8 mouse cellular contexts compared by ENCODE assay signal in the genomic region with DNA sequence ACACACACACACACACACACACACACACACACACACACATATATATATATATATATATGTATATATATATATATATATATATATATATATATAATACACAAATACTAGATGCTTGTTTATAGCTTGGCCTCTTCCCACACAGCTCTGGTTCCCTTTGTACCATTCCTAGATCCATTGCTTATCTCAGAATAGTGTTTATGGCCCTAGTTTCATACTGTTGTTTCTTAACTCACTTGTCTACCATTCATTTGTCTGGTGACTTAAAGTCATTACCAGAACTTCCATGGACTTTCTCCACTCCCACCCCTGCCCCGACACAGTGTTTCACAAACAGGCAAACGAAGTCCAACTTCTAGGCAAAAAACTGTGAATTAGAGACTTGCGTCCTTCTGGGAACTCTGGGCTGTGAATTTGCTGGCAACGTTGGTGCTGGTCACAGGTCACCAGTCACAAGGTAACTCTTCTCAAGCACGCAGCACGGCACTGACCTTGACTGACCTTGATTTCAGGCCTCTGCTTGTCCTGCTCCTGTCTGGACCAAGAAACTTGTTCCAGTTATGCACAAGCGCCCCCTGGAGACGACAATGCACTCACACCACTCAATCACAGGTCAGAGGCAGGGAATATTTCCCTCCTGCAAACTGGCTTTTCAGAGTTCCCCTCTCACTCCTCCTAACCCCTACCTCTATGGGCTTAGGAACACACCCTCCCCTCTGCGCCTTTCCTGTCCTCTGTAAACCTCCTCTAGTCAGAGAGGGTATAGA. TPM values are rescaled to one million over a fixed set of nuclear protein-coding genes. Genes with fewer than 3 reads are reported as not detected.
A peak's percentile ranks its signal among the peaks of the same experiment; 100 is the strongest.
DNase-seq lines count a peak whose midpoint lies in the region; ATAC-seq and TF ChIP-seq lines count a peak whose summit lies in the region.

No protein-coding gene starts in this region.

- H3K79me2 ChIP-seq in MEL (ENCODE audit: control insufficient read depth, insufficient read depth, low read length, poor library complexity), result no peaks in the 10 kb centered on the region

- H3K27me3 ChIP-seq in MEL (ENCODE audit: control insufficient read depth in 1 of 2, insufficient read depth in 2 of 2, low read length in 2 of 2), result peaks cover 0 to 1% of the 10 kb centered on the region in 2 experiments; a peak in 2 of 4 replicates
- H3K27me3 ChIP-seq in forebrain, embryonic 14.5 days (replicated peaks; ENCODE audit: control insufficient read depth, insufficient read depth, low read length), result no peaks in the 10 kb centered on the region
- no peaks in the 10 kb centered on the region for H3K27me3 ChIP-seq in lung, embryonic 14.5 days (ENCODE audit: insufficient read depth, low read length)

- H3K4me2 ChIP-seq in forebrain, embryonic 14.5 days (ENCODE audit: low read length), result no peak overlapping the region
- H3K4me2 ChIP-seq in lung, embryonic 14.5 days, result no peak overlapping the region

- no peaks in the 10 kb centered on the region for H3K9me3 ChIP-seq in MEL (replicated peaks; ENCODE audit: insufficient read depth, low read length)
- H3K9me3 ChIP-seq in forebrain, embryonic 14.5 days (replicated peaks; ENCODE audit: control insufficient read depth, low read length), result no peaks in the 10 kb centered on the region
- no peaks in the 10 kb centered on the region for H3K9me3 ChIP-seq in lung, embryonic 14.5 days (ENCODE audit: low read depth, low read length)

- no peaks in the 10 kb centered on the region; a peak in 1 of 4 replicates for H3K36me3 ChIP-seq in MEL (ENCODE audit: control insufficient read depth in 1 of 2, insufficient read depth in 2 of 2, low read length in 2 of 2)
- no peaks in the 10 kb centered on the region for H3K36me3 ChIP-seq in forebrain, embryonic 14.5 days (ENCODE audit: control insufficient read depth, insufficient read depth, low read length)
- no peaks in the 10 kb centered on the region for H3K36me3 ChIP-seq in lung, embryonic 14.5 days (ENCODE audit: insufficient read depth)

- H3K4me1 ChIP-seq in MEL (ENCODE audit: control insufficient read depth in 1 of 2, insufficient read depth in 2 of 2, low read length in 2 of 2), result peaks cover 0 to 3% of the 10 kb centered on the region in 2 experiments; a peak in 2 of 4 replicates
- H3K4me1 ChIP-seq in forebrain, embryonic 14.5 days (ENCODE audit: control insufficient read depth, insufficient read depth, low read length), result no peaks in the 10 kb centered on the region
- no peaks in the 10 kb centered on the region for H3K4me1 ChIP-seq in lung, embryonic 14.5 days (ENCODE audit: insufficient read depth)

- peak; percentile 50 for TF ChIP-seq RAD21 in MEL (IDR thresholded peaks at IDR 0.05; ENCODE audit: low read depth, low read length)

- peak; percentile 60 to 65 (median 65) for TF ChIP-seq CTCF in MEL (IDR thresholded peaks at IDR 0.05 in 2 of 3, conservative IDR thresholded peaks at IDR 0.05 in 1 of 3; ENCODE audit: control insufficient read depth in 1 of 3, insufficient read depth in 1 of 3, low read depth in 2 of 3, low read length in 3 of 3, poor library complexity in 1 of 3, severe bottlenecking in 1 of 3)
- peak; percentile 82 for TF ChIP-seq CTCF in lung, embryonic 14.5 days (IDR thresholded peaks at IDR 0.05; ENCODE audit: low read depth)

- TF ChIP-seq POLR2A in MEL (IDR thresholded peaks at IDR 0.05; ENCODE audit: control insufficient read depth in 1 of 2, insufficient read depth in 1 of 2, low read depth in 1 of 2, low read length in 2 of 2, poor library complexity in 1 of 2), result no peak

- ATAC-seq in forebrain, embryonic 14.5 days, result peak; percentile 57
- ATAC-seq in lung, embryonic 14.5 days (ENCODE audit: insufficient read depth), result peak; percentile 75; the same call in 1 of the 2 replicates

- no peak for TF ChIP-seq EP300 in MEL (IDR thresholded peaks at IDR 0.05; ENCODE audit: low read depth in 1 of 2, low read length in 2 of 2)

- no peak overlapping the region for H3K27ac ChIP-seq in MEL (ENCODE audit: control insufficient read depth, low read depth, low read length)
- H3K27ac ChIP-seq in forebrain, embryonic 14.5 days (ENCODE audit: low read depth, low read length), result no peak overlapping the region
- H3K27ac ChIP-seq in lung, embryonic 14.5 days (ENCODE audit: low read depth), result no peak overlapping the region

- H3K4me3 ChIP-seq in MEL (ENCODE audit: control insufficient read depth in 1 of 2, insufficient read depth in 1 of 2, low read depth in 2 of 2, low read length in 2 of 2), result no peak overlapping the region
- no peak overlapping the region for H3K4me3 ChIP-seq in forebrain, embryonic 14.5 days (ENCODE audit: low read depth, low read length)
- no peak overlapping the region for H3K4me3 ChIP-seq in lung, embryonic 14.5 days (ENCODE audit: low read depth, low read length)

- H3K9ac ChIP-seq in MEL (ENCODE audit: control insufficient read depth, low read depth, low read length, poor library complexity, severe bottlenecking), result no peak overlapping the region
- no peak overlapping the region for H3K9ac ChIP-seq in forebrain, embryonic 14.5 days (ENCODE audit: low read length)
- H3K9ac ChIP-seq in lung, embryonic 14.5 days, result no peak overlapping the region

- peak; percentile 49 for DNase-seq in MEL (ENCODE audit: low read depth, low spot score)
- peak; percentile 21 for DNase-seq in c-Kit-positive CD71-positive TER-119-positive erythroid progenitor cells, embryonic 14.5 days (ENCODE audit: low spot score)
- DNase-seq in forebrain, embryonic 14.5 days (ENCODE audit: low spot score), result peak; percentile 61
- DNase-seq in heart, postnatal 4 days, result peak; percentile 82
- DNase-seq in layer of hippocampus, adult 11-12 months (ENCODE audit: low spot score), result peak; percentile 77
- peak; percentile 79 for DNase-seq in lung, embryonic 14.5 days
- DNase-seq in ovary, postnatal 10 days (ENCODE audit: low spot score), result peak; percentile 17
- DNase-seq in thymus, postnatal 36 days, result peak; percentile 41 to 45

- 40% methylated on average over 9 of the region's 9 CpGs for WGBS in forebrain, embryonic 14.5 days
- WGBS in lung, embryonic 14.5 days, result 34% methylated on average over 9 of the region's 9 CpGs

TF ChIP-seq in MEL, 35 proteins besides CTCF, POLR2A, EP300 and RAD21:
- TF ChIP-seq NRF1 (IDR thresholded peaks at IDR 0.05; ENCODE audit: insufficient read depth, low read depth, low read length, poor library complexity, severe bottlenecking) (no peak), GABPA (IDR thresholded peaks at IDR 0.05; ENCODE audit: low read depth, low read length) (no peak), SMC3 (IDR thresholded peaks at IDR 0.05; ENCODE audit: low read depth, low read length) (peak; percentile 60), ZC3H11A (IDR thresholded peaks at IDR 0.05; ENCODE audit: low read depth, low read length) (peak; percentile 23)

RNA-seq across cellular contexts. Expression of a gene that starts 3.1 kb away (rescaled TPM):
- not detected in 2 replicates for total RNA-seq in MEL (2012; rRNA removed)
- polyA plus RNA-seq in MEL (2012; ENCODE audit: insufficient read depth in 1 of 2, insufficient read length in 2 of 2, low read depth in 1 of 2, low replicate concordance in 2 of 2, missing spikeins in 1 of 2), result under 1 TPM in 1 of 2 experiments, not detected in 1; 0.14 TPM
- polyA plus RNA-seq in forebrain, embryonic 14.5 days (2014; fragmentation: Nextera tagmentation; extraction: Ambion mirVana), result not detected in 2 replicates
- under 1 TPM; 0.23 to 0.60 TPM for total RNA-seq in heart, postnatal 4 days (2021)
- polyA plus RNA-seq in lung, embryonic 14.5 days (2014; fragmentation: Nextera tagmentation; extraction: Ambion mirVana), result 0.57 and 0.59 TPM in 2 replicates

RNA-seq across cellular contexts. Expression of a gene that starts 21.6 kb away (rescaled TPM):
- not detected in 2 replicates for total RNA-seq in MEL (2012; rRNA removed)
- polyA plus RNA-seq in MEL (2012; ENCODE audit: insufficient read depth in 1 of 2, insufficient read length in 2 of 2, low read depth in 1 of 2, low replicate concordance in 2 of 2, missing spikeins in 1 of 2), result under 1 TPM in 1 of 2 experiments, not detected in 1; 0.13 TPM
- polyA plus RNA-seq in forebrain, embryonic 14.5 days (2014; fragmentation: Nextera tagmentation; extraction: Ambion mirVana), result 188 and 228 TPM in 2 replicates
- total RNA-seq in heart, postnatal 4 days (2021), result 10 to 100 TPM; 57.5 to 59.1 TPM
- 36.6 and 37.6 TPM in 2 replicates for polyA plus RNA-seq in lung, embryonic 14.5 days (2014; fragmentation: Nextera tagmentation; extraction: Ambion mirVana)

RNA-seq across cellular contexts. Expression of a gene that starts 30.3 kb away (rescaled TPM):
- total RNA-seq in MEL (2012; rRNA removed), result 7.0 and 7.5 TPM in 2 replicates
- 10 to 100 TPM in 1 of 2 experiments, not detected in 1; 15.4 TPM for polyA plus RNA-seq in MEL (2012; ENCODE audit: insufficient read depth in 1 of 2, insufficient read length in 2 of 2, low read depth in 1 of 2, low replicate concordance in 2 of 2, missing spikeins in 1 of 2)
- polyA plus RNA-seq in forebrain, embryonic 14.5 days (2014; fragmentation: Nextera tagmentation; extraction: Ambion mirVana), result 41.0 and 52.4 TPM in 2 replicates
- 10 to 100 TPM; 33.5 to 34.7 TPM for total RNA-seq in heart, postnatal 4 days (2021)
- 43.8 and 45.3 TPM in 2 replicates for polyA plus RNA-seq in lung, embryonic 14.5 days (2014; fragmentation: Nextera tagmentation; extraction: Ambion mirVana)

RNA-seq across cellular contexts. Expression of a gene that starts 36.8 kb away (rescaled TPM):
- total RNA-seq in MEL (2012; rRNA removed), result 103 and 107 TPM in 2 replicates
- 100 to 1,000 TPM in 1 of 2 experiments, not detected in 1; 135 TPM for polyA plus RNA-seq in MEL (2012; ENCODE audit: insufficient read depth in 1 of 2, insufficient read length in 2 of 2, low read depth in 1 of 2, low replicate concordance in 2 of 2, missing spikeins in 1 of 2)
- 137 and 144 TPM in 2 replicates for polyA plus RNA-seq in forebrain, embryonic 14.5 days (2014; fragmentation: Nextera tagmentation; extraction: Ambion mirVana)
- 100 to 1,000 TPM in 1 of 2 experiments, 10 to 100 TPM in 1; 97.6 to 101 TPM for total RNA-seq in heart, postnatal 4 days (2021)
- 200 and 201 TPM in 2 replicates for polyA plus RNA-seq in lung, embryonic 14.5 days (2014; fragmentation: Nextera tagmentation; extraction: Ambion mirVana)

RNA-seq across cellular contexts. Expression of a gene that starts 37.2 kb away (rescaled TPM):
- total RNA-seq in MEL (2012; rRNA removed), result 75.6 and 78.4 TPM in 2 replicates
- polyA plus RNA-seq in MEL (2012; ENCODE audit: insufficient read depth in 1 of 2, insufficient read length in 2 of 2, low read depth in 1 of 2, low replicate concordance in 2 of 2, missing spikeins in 1 of 2), result 100 to 1,000 TPM in 1 of 2 experiments, not detected in 1; 108 TPM
- 92.9 and 97.6 TPM in 2 replicates for polyA plus RNA-seq in forebrain, embryonic 14.5 days (2014; fragmentation: Nextera tagmentation; extraction: Ambion mirVana)
- 10 to 100 TPM; 32.6 to 32.9 TPM for total RNA-seq in heart, postnatal 4 days (2021)
- polyA plus RNA-seq in lung, embryonic 14.5 days (2014; fragmentation: Nextera tagmentation; extraction: Ambion mirVana), result 84.1 and 84.2 TPM in 2 replicates

Comparison
In these comparisons a context has a peak if more than half of its experiments do, and no peak if none do; other contexts are left out.
1. DNase-seq: peak in every context shown above with its lines; median percentile 82 in heart, postnatal 4 days; 79 in lung, embryonic 14.5 days; 77 in layer of hippocampus, adult 11-12 months; 61 in forebrain, embryonic 14.5 days; 49 in MEL; 43 in thymus, postnatal 36 days; 21 in c-Kit-positive CD71-positive TER-119-positive erythroid progenitor cells, embryonic 14.5 days; 17 in ovary, postnatal 10 days.
2. RNA of a gene that starts 21.6 kb away (polyA plus RNA-seq): 188 to 228 TPM in forebrain, embryonic 14.5 days and 36.6 to 37.6 TPM in lung, embryonic 14.5 days; 0.13 TPM in MEL; every median in the first group is over 10 times any median in the second.